Mouse (Mus musculus): ENCODE data around the gene Olfr362.
"Not testable (repeated sequence)": the region's sequence is repeated elsewhere in the genome, so short reads cannot be mapped to it uniquely, and the experiment has no call there.

The Olfr362 gene

DNA sequence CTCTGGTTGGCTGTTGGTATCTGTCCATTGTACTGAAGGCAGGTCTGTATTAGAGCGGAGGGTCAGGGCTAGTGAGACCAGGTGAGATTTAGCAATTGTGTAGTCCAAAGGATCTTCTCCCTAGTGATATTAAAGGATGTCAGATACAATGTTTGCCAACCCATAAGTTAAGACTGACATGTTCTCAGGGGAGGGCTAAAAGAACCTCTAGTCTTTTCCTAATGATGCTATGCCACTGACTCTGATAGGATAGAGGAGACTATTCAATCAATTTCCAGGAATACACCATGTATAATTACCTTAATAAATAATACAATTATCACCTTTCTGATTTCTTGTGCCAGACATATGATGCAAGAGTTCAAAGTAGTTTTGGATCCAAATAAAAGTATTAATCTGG is at the start of gene Olfr362:
Gene Olfr362 (minus strand): TSS at position 101 of the 400 bp plus-strand sequence.
- no peak for DNase-seq

DNA sequence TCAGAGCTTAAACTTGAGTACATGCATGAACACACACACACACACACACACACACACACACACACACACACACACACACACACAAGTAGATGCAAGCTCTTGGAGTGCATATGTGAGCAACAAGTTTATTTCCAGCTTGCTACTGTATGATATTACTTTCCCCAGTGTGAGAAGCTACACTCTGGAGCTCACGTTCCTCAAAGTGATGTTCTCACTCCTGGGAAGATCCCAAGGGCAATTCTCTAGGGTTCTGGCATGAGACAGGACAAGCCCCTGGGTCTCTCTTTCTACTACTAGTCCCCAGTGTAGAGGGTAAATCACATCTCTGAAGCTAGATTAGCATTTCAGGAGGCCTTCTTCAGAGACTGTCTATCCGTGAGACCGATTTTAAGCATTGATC is 21.3 kb upstream of the Olfr362 start, which contains the start of gene Olfr364-ps1:
Gene Olfr364-ps1 (plus strand): TSS at position 301 of the 400 bp plus-strand sequence.
- DNase-seq, result no peak

DNA sequence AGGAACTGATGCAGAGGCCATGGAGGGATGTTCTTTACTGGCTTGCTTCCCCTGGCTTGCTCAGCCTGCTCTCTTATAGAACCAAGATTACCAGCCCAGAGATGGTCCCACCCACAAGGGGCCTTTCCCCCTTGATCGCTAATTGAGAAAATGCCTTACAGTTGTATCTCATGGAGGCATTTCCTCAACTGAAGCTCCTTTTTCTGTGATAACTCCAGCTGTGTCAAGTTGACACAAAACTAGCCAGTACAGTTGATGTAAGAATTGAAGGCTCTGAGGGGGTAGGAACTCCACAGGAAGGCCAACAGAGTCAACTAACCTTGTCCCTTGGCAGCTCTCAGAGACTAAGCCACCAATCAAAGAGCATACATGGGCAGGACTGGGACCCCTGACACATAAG is 28.5 kb downstream of the Olfr362 start, which contains the start of gene Olfr361:
Gene Olfr361 (minus strand): TSS at position 101 of the 400 bp plus-strand sequence.
- DNase-seq, result not testable (repeated sequence)

DNA sequence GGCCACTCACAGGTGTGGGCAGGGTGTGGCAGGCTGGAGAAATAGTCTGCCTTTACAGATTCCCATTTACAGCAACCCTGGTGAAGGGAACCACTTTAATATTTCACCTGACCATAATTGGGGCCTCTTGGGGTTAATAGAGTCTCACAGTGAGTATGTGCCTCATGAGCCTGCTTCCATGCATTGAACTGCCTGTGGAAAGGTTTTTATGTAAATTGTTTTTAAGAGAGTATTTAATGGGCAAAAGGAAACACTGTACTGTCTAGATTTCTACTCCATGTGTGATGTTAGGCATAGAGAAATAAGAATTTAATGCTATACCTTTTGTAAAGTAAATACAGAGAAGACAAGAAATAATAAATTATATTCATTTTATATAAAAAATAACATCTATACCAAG is 52.3 kb downstream of the Olfr362 start, which contains the start of gene Olfr360:
Gene Olfr360 (plus strand): TSS at position 301 of the 400 bp plus-strand sequence.
- DNase-seq, result no peak
